Mouse (Mus musculus): Measurements from ENCODE around the gene Fbxl17. TPM values are rescaled to one million over a fixed set of nuclear protein-coding genes. Genes with fewer than 3 reads are reported as not detected.

The Fbxl17 gene
- total and polyA plus RNA-seq, 3 experiments: 19.2 to 28.6 (median 26.4) TPM

DNA sequence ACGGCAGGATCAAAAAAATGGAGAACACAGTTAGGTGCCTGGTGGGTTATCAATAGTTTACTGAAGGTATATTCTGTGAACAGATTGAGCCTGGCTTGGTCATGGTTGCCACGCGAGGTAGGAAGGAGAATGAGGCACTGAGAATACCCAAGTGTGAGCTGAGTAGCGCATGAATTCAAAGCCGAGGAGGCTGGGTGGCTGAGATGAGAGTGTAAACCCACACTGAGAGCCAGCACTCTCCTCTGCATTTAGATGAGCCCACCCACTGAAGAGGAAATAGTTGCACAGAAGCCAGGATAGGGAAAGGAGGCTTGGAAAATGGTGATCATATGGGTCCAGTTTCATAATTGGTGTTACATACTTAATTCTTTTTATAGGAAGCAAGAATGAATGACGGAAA, 290.7 kb downstream of the Fbxl17 start:
- DNase-seq: no peak

DNA sequence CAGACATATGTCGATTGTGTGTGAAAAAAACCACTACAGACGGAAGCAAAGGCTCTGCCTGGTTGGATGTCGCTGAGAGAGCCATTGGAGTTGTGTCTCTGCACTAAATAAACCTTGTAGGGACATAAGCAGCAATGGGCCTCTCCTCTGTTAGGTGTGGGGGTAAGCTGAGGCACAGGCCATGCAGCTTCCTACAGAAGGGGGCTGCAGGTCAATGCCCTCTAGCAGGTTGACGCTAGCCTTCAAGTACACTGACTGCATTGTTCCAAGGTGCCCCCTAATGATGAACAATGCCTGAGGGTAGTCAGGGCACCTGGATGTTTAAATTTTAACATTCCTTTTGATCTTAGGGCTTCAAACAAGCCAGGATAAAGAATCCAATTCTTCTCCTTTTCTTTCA, 291.5 kb downstream of the Fbxl17 start:
- no peak for DNase-seq

GRCm38 (mm10) chr17:63207714-63208113, 292.1 kb downstream of the Fbxl17 start:
- DNase-seq: no peak

DNA sequence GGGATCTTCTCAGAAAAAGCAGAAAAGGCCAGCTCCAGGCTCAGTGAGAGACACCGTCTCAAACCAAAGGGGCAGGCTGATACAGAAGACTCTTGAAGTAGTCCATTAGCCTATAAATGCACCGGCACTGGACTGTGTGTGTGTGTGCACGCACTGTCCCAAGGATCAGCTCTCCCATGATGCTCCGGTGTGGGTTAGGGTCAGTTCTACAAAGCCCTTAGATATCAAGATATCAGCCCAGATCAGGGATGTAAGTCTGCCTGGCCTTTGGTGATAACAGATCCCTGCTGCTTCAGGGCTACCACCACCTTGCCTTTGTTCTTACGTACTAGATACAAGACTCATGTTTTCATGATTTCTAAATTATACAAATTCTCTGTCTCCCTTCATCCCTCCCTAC, 294.5 kb downstream of the Fbxl17 start:
- DNase-seq: no peak

GRCm38 (mm10) chr17:63203582-63204190, 296.1 kb downstream of the Fbxl17 start:
- peak; percentile 77 for DNase-seq

GRCm38 (mm10) chr17:63198703-63199102, 301.1 kb downstream of the Fbxl17 start:
- DNase-seq: no peak

GRCm38 (mm10) chr17:63195496-63195895, 304.3 kb downstream of the Fbxl17 start:
- DNase-seq: no peak

- no peak for DNase-seq
Observed at GRCm38 (mm10) chr17:63193196-63193595, 306.6 kb downstream of the Fbxl17 start.

DNA sequence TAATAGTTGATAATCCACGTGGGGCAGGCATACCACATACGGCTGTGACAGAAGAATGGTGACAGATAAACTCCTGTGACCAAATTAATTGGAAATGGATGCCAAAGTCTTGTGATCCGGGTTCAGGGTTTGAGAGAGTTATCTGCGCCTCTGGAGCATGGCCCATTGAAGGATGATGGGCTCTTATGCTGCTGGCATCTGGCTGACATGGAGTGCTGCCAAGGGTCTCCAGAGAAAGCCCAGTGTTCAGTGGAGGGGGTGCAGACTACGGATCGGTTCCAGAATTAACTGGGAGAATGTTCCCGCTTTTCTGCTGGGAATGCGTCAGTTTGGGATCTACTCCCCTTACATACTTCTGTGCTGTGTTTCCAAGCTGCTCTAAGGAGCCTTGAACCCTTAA, 308.5 kb downstream of the Fbxl17 start:
- DNase-seq: no peak

DNA sequence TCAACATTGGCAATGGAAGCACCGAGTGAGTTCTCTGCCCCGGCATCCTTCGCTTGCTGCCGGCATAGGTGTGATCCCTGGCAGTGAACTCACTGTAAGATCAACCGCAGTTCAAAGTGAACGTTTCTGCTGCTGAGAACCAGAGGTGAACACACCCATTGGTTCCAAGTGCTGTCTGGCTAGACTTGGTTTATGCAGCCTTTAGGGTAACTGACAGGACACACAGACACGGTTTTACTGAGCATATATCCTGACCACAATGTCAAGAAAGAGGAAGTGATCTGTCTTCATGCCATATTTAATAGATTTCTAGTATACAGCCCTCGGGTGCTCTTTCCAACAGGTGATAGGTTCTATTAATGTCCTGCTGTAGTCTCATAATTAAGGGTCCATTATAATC, 310.5 kb downstream of the Fbxl17 start:
- DNase-seq: no peak

DNA sequence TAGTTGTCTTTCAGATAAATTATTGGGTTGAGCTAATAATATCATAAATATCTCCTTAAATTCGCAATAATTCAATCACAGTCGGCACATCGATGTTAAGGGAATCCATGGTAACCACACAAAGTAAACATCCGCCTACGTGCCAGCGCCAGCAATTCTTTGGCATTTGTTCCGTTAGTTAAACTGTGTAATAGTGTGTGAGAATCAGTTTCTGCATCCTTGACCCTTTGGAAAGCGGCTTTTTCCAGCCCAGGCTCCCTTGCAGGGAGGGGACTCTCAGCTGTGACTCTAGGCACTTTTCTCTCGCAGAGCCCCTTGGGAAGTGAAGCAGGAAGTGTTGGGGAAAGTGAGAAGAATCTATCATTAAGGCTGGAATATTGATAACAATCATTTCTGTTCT, 314.3 kb downstream of the Fbxl17 start:
- DNase-seq: peak; percentile 60

DNA sequence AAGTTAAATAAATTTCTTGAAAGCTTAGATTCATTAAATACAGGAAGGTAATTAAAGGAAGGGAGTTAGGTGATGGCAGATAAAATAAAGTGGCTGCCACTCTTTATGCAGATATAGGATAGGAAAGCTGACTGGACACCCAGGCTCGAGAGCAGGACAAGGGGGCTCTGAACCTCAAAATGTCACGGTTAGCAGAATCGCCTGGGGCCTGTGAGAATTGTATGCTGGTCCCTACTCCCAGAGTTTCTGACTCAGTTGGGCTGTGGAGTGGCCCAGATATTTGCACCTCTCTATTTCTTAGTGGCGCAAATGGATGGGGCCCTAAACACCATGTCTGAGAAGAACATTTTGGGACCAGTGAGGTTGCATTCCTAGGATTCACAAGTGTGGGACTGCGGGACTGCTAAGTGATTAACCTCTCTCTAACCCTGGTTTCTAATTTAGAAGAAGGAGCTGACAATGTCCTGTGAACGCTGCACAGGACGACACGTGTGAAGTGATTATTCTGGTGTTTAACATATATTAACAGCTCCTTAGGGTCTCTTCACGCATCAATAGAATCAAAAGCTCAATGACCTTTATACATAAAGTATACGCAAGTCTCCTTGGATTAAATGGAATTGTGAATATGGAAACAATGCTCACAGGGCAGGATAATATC, 314.8 kb downstream of the Fbxl17 start:
- no peak for DNase-seq

- no peak for DNase-seq
Observed at GRCm38 (mm10) chr17:63183431-63183830, 316.4 kb downstream of the Fbxl17 start.

GRCm38 (mm10) chr17:63181661-63182060, 318.2 kb downstream of the Fbxl17 start:
- DNase-seq: no peak

GRCm38 (mm10) chr17:63180042-63180441, 319.8 kb downstream of the Fbxl17 start:
- no peak for DNase-seq

DNA sequence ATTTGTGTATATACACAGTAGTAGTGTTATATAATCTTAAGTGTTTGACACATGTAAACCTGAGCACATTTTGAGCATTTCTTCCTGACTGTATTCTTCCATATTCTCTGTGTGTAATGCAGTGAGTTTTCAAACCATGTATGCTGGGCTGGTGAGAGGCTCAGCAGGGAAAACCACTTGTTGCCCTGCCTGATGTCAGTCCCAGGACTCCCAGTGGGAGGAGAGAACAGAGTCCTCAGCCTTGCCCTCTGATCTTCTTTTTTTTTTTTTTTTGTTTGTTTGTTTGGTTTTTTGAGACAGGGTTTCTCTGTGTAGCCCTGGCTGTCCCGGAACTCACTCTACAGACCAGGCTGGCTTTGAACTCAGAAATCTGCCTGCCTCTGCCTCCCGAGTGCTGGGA, 321.5 kb downstream of the Fbxl17 start:
- DNase-seq: no peak

- DNase-seq: no peak
Observed at GRCm38 (mm10) chr17:63176411-63176810, 323.4 kb downstream of the Fbxl17 start.

DNA sequence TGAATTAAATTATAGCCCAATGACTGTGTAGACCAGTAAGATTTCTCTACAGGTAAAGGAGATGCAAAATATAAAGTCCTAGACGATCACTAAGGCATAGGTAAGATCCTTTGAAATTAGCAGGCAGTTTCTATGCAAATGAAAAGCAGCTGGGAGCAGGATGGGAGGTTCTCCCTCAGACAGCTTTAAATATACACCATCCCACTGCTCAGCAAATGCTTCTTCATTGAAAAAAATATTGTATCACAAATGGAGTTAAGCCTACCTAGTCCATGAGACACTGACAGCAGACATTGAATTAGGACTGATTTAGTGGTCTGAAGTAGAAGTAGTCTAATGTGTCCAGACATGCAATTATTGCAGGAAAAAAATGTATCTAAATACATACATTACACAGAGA, 327.1 kb downstream of the Fbxl17 start:
- no peak for DNase-seq

GRCm38 (mm10) chr17:63171890-63172491, 327.8 kb downstream of the Fbxl17 start:
- no peak for DNase-seq

GRCm38 (mm10) chr17:63171264-63171663, 328.6 kb downstream of the Fbxl17 start:
- no peak for DNase-seq

DNA sequence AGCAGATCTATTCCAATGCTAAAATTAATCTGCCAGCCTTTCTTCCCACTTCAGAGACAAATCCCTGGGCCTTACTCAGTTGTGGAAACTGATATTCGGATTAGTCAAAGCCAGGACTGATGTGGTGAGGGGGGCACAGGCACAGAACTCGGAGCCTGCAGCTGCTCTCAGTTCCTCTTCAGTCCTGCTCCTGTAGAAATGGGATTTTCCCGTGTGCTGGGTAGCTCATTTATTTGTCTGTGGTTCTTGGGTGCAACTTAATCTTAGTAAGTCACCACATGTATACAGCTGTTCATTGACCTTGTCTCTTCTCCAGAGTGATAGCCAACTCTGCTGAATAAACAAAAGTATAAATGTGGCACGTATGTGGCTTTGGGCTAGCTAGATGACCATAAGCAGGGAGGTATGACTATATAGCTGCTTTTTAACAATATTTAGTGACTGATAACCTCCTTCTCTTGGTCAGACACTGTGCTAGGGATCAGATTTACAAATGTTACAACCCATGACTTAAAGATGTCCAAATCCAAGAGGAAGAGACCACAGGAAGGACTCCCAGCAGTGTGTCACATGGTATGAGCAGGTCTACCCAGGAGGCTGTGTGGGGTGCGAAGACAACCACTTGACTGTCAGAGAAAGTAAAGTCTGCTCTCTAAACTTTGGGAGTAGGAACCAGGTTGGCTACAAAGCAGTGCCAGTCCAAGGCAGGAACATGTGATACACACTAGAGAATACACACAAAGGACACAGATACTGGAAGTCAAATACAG, 331.6 kb downstream of the Fbxl17 start:
- no peak for DNase-seq

- DNase-seq: no peak
Observed at GRCm38 (mm10) chr17:63167248-63167647, 332.6 kb downstream of the Fbxl17 start.

DNA sequence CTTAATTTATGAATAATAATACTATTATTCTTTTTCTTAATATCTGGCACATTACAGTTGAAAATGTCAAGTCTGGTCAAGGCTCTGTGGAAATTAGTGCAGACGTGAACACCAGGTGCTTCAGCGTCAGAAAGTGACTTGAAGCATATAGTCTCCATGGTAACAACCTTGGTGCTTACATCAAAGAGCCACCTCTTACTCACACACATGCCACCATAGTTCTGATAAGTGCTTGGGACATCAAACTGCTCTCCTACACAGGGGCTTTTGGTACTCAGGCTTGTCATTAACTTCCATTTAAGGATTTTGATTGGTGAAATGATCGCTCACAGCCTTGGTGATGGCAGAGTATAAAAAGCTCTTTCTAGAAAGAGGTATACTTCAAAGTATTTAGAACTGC, 333.1 kb downstream of the Fbxl17 start:
- DNase-seq: no peak

Measured in adrenal gland, adult 2 months (tissue).